Mouse (Mus musculus) forebrain, embryonic 11.5 days (tissue): ENCODE results near the gene Kcnc3. TPM values are rescaled to one million over a fixed set of nuclear protein-coding genes. Genes with fewer than 3 reads are reported as not detected.

ENCODE experiments used
- ATAC-seq: fragments of 200-750 bp; cut with Nextera tagmentation; replicated peaks from 2 replicates; pipeline ENCODE4 v1.8.0; 2017; ENCODE audit warnings: moderate TSS enrichment; ENCODE audit not compliant: low FRiP score
- DNase-seq: peaks from one replicate; pipeline ENCODE4 v3.0.0-alpha.2; 2017; ENCODE audit warnings: low spot score
- H3K27ac ChIP-seq: fragments of 300-500 bp; sonication (generic); 2 replicates; pipeline ENCODE4 v1.5.1; 2014; ENCODE audit warnings: low read depth, low read length
- H3K27me3 ChIP-seq: fragments of 300-500 bp; sonication (generic); 2 replicates; pipeline ENCODE4 v1.6.1; 2014; ENCODE audit warnings: mild to moderate bottlenecking, low read length, mixed read lengths; ENCODE audit not compliant: control insufficient read depth, insufficient read depth
- H3K36me3 ChIP-seq: fragments of 300-500 bp; sonication (generic); 2 replicates; pipeline ENCODE4 v1.6.1; 2014; ENCODE audit warnings: mild to moderate bottlenecking, low read length, moderate library complexity, mixed read lengths; ENCODE audit not compliant: control insufficient read depth, insufficient read depth
- H3K4me1 ChIP-seq: fragments of 300-500 bp; sonication (generic); replicated peaks from 2 replicates; pipeline ENCODE4 v1.6.1; 2014; ENCODE audit warnings: low read length, mixed read lengths; ENCODE audit not compliant: control insufficient read depth, insufficient read depth
- H3K4me2 ChIP-seq: fragments of 300-500 bp; sonication (generic); 2 replicates; pipeline ENCODE4 v1.6.1; 2014; ENCODE audit warnings: low read depth, mild to moderate bottlenecking, low read length, moderate library complexity, mixed read lengths; ENCODE audit not compliant: severe bottlenecking
- H3K4me3 ChIP-seq: fragments of 300-500 bp; sonication (generic); 2 replicates; pipeline ENCODE4 v1.5.1; 2014; ENCODE audit warnings: low read depth, low read length
- H3K9ac ChIP-seq: fragments of 300-500 bp; sonication (generic); 2 replicates; pipeline ENCODE4 v1.6.1; 2014; ENCODE audit warnings: low read length
- H3K9me3 ChIP-seq: fragments of 300-500 bp; sonication (generic); 2 replicates; pipeline ENCODE4 v1.6.1; 2016; ENCODE audit warnings: low read length, mixed read lengths; ENCODE audit not compliant: control insufficient read depth
- WGBS: fragments of 180-500 bp; shearing (Covaris S2); extraction: QIAGEN DNeasy Blood & Tissue Kit; methylation state at CpG from one replicate; pipeline ENCODE4 v1.1.7; 2014; 5-methylcytosine and 5-hydroxymethylcytosine counted together
- polyA plus RNA-seq: library from polyadenylated mRNA; unstranded; fragments of >200 nt; fragmentation: Nextera tagmentation; extraction: Ambion mirVana; gene quantifications from 2 replicates; pipeline ENCODE4 v1.2.1, GENCODE M21; 2014

The Kcnc3 gene
- polyA plus RNA-seq, 1 experiment from 2014 or later = 1.8 TPM

- no peak for DNase-seq
- Histone ChIP-seq H3K4me3 (no peak overlapping the region), H3K27ac (no peak overlapping the region), H3K4me2 (no peak overlapping the region), H3K27me3 (no peaks in the 10 kb centered on the region), H3K9ac (no peak overlapping the region), H3K9me3 (no peaks in the 10 kb centered on the region), H3K36me3 (no peaks in the 10 kb centered on the region; the same call in 1 of the 2 replicates), H3K4me1 (peaks cover 9% of the 10 kb centered on the region)
- 93% methylated on average over 12 of the region's 12 CpGs for WGBS
- ATAC-seq = no peak
These were observed 40.1 kb upstream of the Kcnc3 start for GRCm38 (mm10) chr7:44550409-44550678.

GRCm38 (mm10) chr7:44551301-44551700 lies 39.2 kb upstream of the Kcnc3 start:
- no peak overlapping the region for H3K27ac ChIP-seq
- WGBS = 91% methylated on average over 21 of the region's 21 CpGs
- H3K4me1 ChIP-seq = peaks cover 9% of the 10 kb centered on the region
- no peak overlapping the region for H3K9ac ChIP-seq
- H3K9me3 ChIP-seq = no peaks in the 10 kb centered on the region
- no peak overlapping the region for H3K4me2 ChIP-seq
- ATAC-seq (no peak), DNase-seq (peak; percentile 49)
- no peak overlapping the region for H3K4me3 ChIP-seq
- no peaks in the 10 kb centered on the region for H3K27me3 ChIP-seq
- H3K36me3 ChIP-seq = no peaks in the 10 kb centered on the region; the same call in 1 of the 2 replicates

GRCm38 (mm10) chr7:44551731-44552130 lies 38.7 kb upstream of the Kcnc3 start:
- Histone ChIP-seq H3K9ac (no peak overlapping the region), H3K4me2 (no peak overlapping the region), H3K27ac (no peak overlapping the region), H3K4me1 (peaks cover 9% of the 10 kb centered on the region), H3K9me3 (no peaks in the 10 kb centered on the region), H3K36me3 (no peaks in the 10 kb centered on the region; the same call in 1 of the 2 replicates), H3K27me3 (no peaks in the 10 kb centered on the region), H3K4me3 (no peak overlapping the region)
- ATAC-seq (no peak), DNase-seq (peak; percentile 57)
- WGBS = 78% methylated on average over 22 of the region's 22 CpGs

GRCm38 (mm10) chr7:44552141-44552908 lies 38.1 kb upstream of the Kcnc3 start:
- Histone ChIP-seq H3K4me1 (peaks cover 7% of the 10 kb centered on the region), H3K4me2 (peak overlapping the region; percentile 70; the same call in 1 of the 2 replicates), H3K27me3 (no peaks in the 10 kb centered on the region), H3K27ac (no peak overlapping the region), H3K9ac (no peak overlapping the region), H3K4me3 (peak overlapping the region; percentile 92), H3K36me3 (no peaks in the 10 kb centered on the region; the same call in 1 of the 2 replicates), H3K9me3 (no peaks in the 10 kb centered on the region)
- peak; percentile 50 for DNase-seq
- WGBS = 84% methylated on average over 30 of the region's 31 CpGs
- peak; percentile 1; the same call in 1 of the 2 replicates for ATAC-seq

- H3K36me3 ChIP-seq = no peaks in the 10 kb centered on the region; the same call in 1 of the 2 replicates
- H3K9me3 ChIP-seq = no peaks in the 10 kb centered on the region
- WGBS = under 1% methylated on average over 32 of the region's 32 CpGs
- DNase-seq (peak; percentile 95), ATAC-seq (peak; percentile 74)
- H3K4me1 ChIP-seq = no peaks in the 10 kb centered on the region
- H3K27me3 ChIP-seq = no peaks in the 10 kb centered on the region
- peak overlapping the region; percentile 91 for H3K27ac ChIP-seq
- peak overlapping the region; percentile 58 for H3K9ac ChIP-seq
- H3K4me2 ChIP-seq = peak overlapping the region; percentile 70
- H3K4me3 ChIP-seq = peak overlapping the region; percentile 92
These were observed 37.2 kb upstream of the Kcnc3 start for GRCm38 (mm10) chr7:44553196-44553764.

GRCm38 (mm10) chr7:44553826-44554225 lies 36.6 kb upstream of the Kcnc3 start, which contains the start of gene Nr1h2:
Gene Nr1h2 (minus strand): TSS chr7:44553951.
- Histone ChIP-seq H3K4me3 (peak within 1 kb of the TSS; percentile 92), H3K9ac (peak within 1 kb of the TSS; percentile 58), H3K36me3 (no peaks in the 10 kb centered on the region; the same call in 1 of the 2 replicates), H3K27ac (peak within 1 kb of the TSS; percentile 91), H3K27me3 (no peaks in the 10 kb centered on the region), H3K9me3 (no peaks in the 10 kb centered on the region), H3K4me1 (no peaks in the 10 kb centered on the region), H3K4me2 (peak within 1 kb of the TSS; percentile 70)
- peak; percentile 96 for DNase-seq
- WGBS = under 1% methylated on average over 22 of the region's 22 CpGs
- peak; percentile 78 for ATAC-seq

- H3K27me3 ChIP-seq = no peaks in the 10 kb centered on the region
- no peak for ATAC-seq
- no peaks in the 10 kb centered on the region for H3K36me3 ChIP-seq
- WGBS = 78% methylated on average over 2 of the region's 2 CpGs
- H3K9me3 ChIP-seq = no peaks in the 10 kb centered on the region
- H3K4me1 ChIP-seq = 0 out of 2 replicates have a peak, but pooled peaks cover 2% of the 10 kb centered on the region
- DNase-seq = no peak
- no peak overlapping the region for H3K27ac ChIP-seq
- no peak overlapping the region for H3K9ac ChIP-seq
- no peak overlapping the region for H3K4me2 ChIP-seq
- no peak overlapping the region for H3K4me3 ChIP-seq
These were observed 32.8 kb upstream of the Kcnc3 start for GRCm38 (mm10) chr7:44557629-44558028.

GRCm38 (mm10) chr7:44560435-44561400 lies 29.7 kb upstream of the Kcnc3 start:
- Histone ChIP-seq H3K4me1 (0 out of 2 replicates have a peak, but pooled peaks cover 2% of the 10 kb centered on the region), H3K27ac (no peak overlapping the region), H3K4me3 (no peak overlapping the region), H3K27me3 (no peaks in the 10 kb centered on the region), H3K36me3 (no peaks in the 10 kb centered on the region), H3K9ac (no peak overlapping the region), H3K4me2 (no peak overlapping the region), H3K9me3 (no peaks in the 10 kb centered on the region)
- 54% methylated on average over 18 of the region's 18 CpGs for WGBS
- ATAC-seq (peak; percentile 30; the same call in 1 of the 2 replicates), DNase-seq (peak; percentile 88)
